Mouse (Mus musculus) liver, embryonic 14.5 days (tissue): Measurements from ENCODE around the gene Eml1. TPM values are rescaled to one million over a fixed set of nuclear protein-coding genes. Genes with fewer than 3 reads are reported as not detected.

Experiments used
- ATAC-seq: fragments of 200-750 bp; cut with Nextera tagmentation; 2 replicates; pipeline ENCODE4 v1.8.0; 2017; ENCODE audit warnings: moderate number of reproducible peaks, mild to moderate bottlenecking, moderate library complexity; ENCODE audit not compliant: insufficient read depth
- DNase-seq, 3 experiments: peaks; one replicate each; pipeline ENCODE4 v3.0.0-alpha.2; 2012 to 2013; ENCODE audit warnings: low read depth in 3 of 3, low spot score in 3 of 3
- H3K27ac ChIP-seq: fragments of 300-500 bp; sonication (generic); 2 replicates; pipeline ENCODE4 v1.5.1; 2014; ENCODE audit warnings: moderate library complexity, mild to moderate bottlenecking, control low read depth, inconsistent platforms
- H3K27me3 ChIP-seq: fragments of 300-500 bp; sonication (generic); 2 replicates; pipeline ENCODE4 v1.6.1; 2014; ENCODE audit warnings: mild to moderate bottlenecking, low read length, moderate library complexity; ENCODE audit not compliant: control insufficient read depth, insufficient read depth
- H3K36me3 ChIP-seq: fragments of 300-500 bp; sonication (generic); replicated peaks from 2 replicates; pipeline ENCODE4 v1.6.1; 2014; ENCODE audit warnings: low read depth; ENCODE audit not compliant: control insufficient read depth, insufficient read depth
- H3K4me1 ChIP-seq, 2 experiments: fragments of 200-500 bp in 1 of 2; fragments of 300-500 bp in 1 of 2; sonication (generic) in 1 of 2; replicated peaks; 2 replicates each; pipeline ENCODE4 v1.6.1; 2012 to 2014; ENCODE audit warnings: antibody characterized with exemption in 1 of 2, inconsistent platforms in 1 of 2, low read length in 1 of 2; ENCODE audit not compliant: control insufficient read depth in 2 of 2, insufficient read depth in 2 of 2
- H3K4me2 ChIP-seq: fragments of 300-500 bp; sonication (generic); 2 replicates; pipeline ENCODE4 v1.6.1; 2014; ENCODE audit warnings: low read depth, mild to moderate bottlenecking, control low read depth, moderate library complexity
- H3K4me3 ChIP-seq, 2 experiments: fragments of 200-500 bp in 1 of 2; fragments of 300-500 bp in 1 of 2; sonication (generic) in 1 of 2; 2 replicates each; pipeline ENCODE4 v1.5.1; 2012 to 2014; ENCODE audit warnings: low read depth in 2 of 2, low read length in 2 of 2, mild to moderate bottlenecking in 2 of 2, control low read depth in 1 of 2, inconsistent platforms in 1 of 2, moderate library complexity in 1 of 2; ENCODE audit not compliant: insufficient read depth in 1 of 2
- H3K9ac ChIP-seq: fragments of 300-500 bp; sonication (generic); replicated peaks from 2 replicates; pipeline ENCODE4 v1.6.1; 2014; ENCODE audit warnings: mild to moderate bottlenecking, control low read depth, moderate library complexity
- H3K9me3 ChIP-seq: fragments of 300-500 bp; sonication (generic); 2 replicates; pipeline ENCODE4 v1.6.1; 2016; ENCODE audit warnings: low read length, mixed read lengths; ENCODE audit not compliant: control insufficient read depth
- CTCF ChIP-seq: IDR thresholded peaks from 2 replicates; pipeline ENCODE4 v1.5.1; 2016; ENCODE audit warnings: antibody characterized with exemption, low read depth, control low read depth
- EP300 ChIP-seq: IDR thresholded peaks from 2 replicates; pipeline ENCODE4 v1.6.1; 2016; ENCODE audit warnings: antibody characterized with exemption, low read depth
- WGBS: fragments of 180-500 bp; shearing (Covaris S2); extraction: QIAGEN DNeasy Blood & Tissue Kit; methylation state at CpG from one replicate; pipeline ENCODE4 v1.1.7; 2014; ENCODE audit not compliant: insufficient replicate concordance; 5-methylcytosine and 5-hydroxymethylcytosine counted together
- polyA plus RNA-seq, 2 experiments: library from polyadenylated mRNA; depleted of rRNA in 1 of 2; stranded (reverse) in 1 of 2; unstranded in 1 of 2; fragments of >200 nt; fragmentation: Nextera tagmentation in 1 of 2; extraction: Ambion mirVana in 1 of 2; gene quantifications; 2 replicates each; pipeline versions ENCODE4 v1.2.1 to v1.2.3; 2012 to 2014

Gene Eml1
- polyA plus RNA-seq, 2 experiments = 2.5 to 3.3 TPM

- H3K27ac ChIP-seq = no peak overlapping the region
- no peak overlapping the region for H3K9ac ChIP-seq
- H3K4me1 ChIP-seq = no peaks in the 10 kb centered on the region; a peak in 1 of 4 replicates
- H3K4me3 ChIP-seq = no peak overlapping the region
- no peaks in the 10 kb centered on the region for H3K36me3 ChIP-seq
- no peak overlapping the region for H3K4me2 ChIP-seq
- DNase-seq (no peak), ATAC-seq (no peak)
- no peak for TF ChIP-seq EP300
- TF ChIP-seq CTCF = no peak
- H3K9me3 ChIP-seq = no peaks in the 10 kb centered on the region
- H3K27me3 ChIP-seq = peaks cover 32% of the 10 kb centered on the region
These were observed 48.8 kb downstream of the Eml1 start for GRCm38 (mm10) chr12:108419570-108419969.

GRCm38 (mm10) chr12:108421477-108421876 is 50.7 kb downstream of the Eml1 start:
- TF ChIP-seq EP300 (no peak), CTCF (no peak)
- no peak overlapping the region for H3K27ac ChIP-seq
- H3K9me3 ChIP-seq = no peaks in the 10 kb centered on the region
- ATAC-seq (no peak), DNase-seq (no peak)
- H3K36me3 ChIP-seq = no peaks in the 10 kb centered on the region
- H3K4me3 ChIP-seq = no peak overlapping the region
- peaks cover 32% of the 10 kb centered on the region for H3K27me3 ChIP-seq
- 20% methylated on average over 1 of the region's 1 CpGs for WGBS
- H3K4me2 ChIP-seq = no peak overlapping the region
- H3K9ac ChIP-seq = no peak overlapping the region
- H3K4me1 ChIP-seq = no peaks in the 10 kb centered on the region; a peak in 1 of 4 replicates

GRCm38 (mm10) chr12:108422495-108422857 is 51.7 kb downstream of the Eml1 start:
- no peak for ATAC-seq

GRCm38 (mm10) chr12:108422858-108423631 is 52.3 kb downstream of the Eml1 start:
- DNase-seq = peak in 1 of 3 experiments; percentile 14
- H3K27ac ChIP-seq = no peak overlapping the region
- H3K9me3 ChIP-seq = no peaks in the 10 kb centered on the region
- H3K4me3 ChIP-seq = peak overlapping the region; percentile 43 to 49
- peak overlapping the region; percentile 45 for H3K4me2 ChIP-seq
- peak; percentile 47; the same call in 1 of the 2 replicates for ATAC-seq
- under 1% methylated on average over 82 of the region's 90 CpGs for WGBS
- H3K27me3 ChIP-seq = peaks cover 32% of the 10 kb centered on the region
- H3K9ac ChIP-seq = no peak overlapping the region
- H3K36me3 ChIP-seq = no peaks in the 10 kb centered on the region
- no peak for TF ChIP-seq CTCF
- no peak for TF ChIP-seq EP300
- no peaks in the 10 kb centered on the region; a peak in 1 of 4 replicates for H3K4me1 ChIP-seq

More at GRCm38 (mm10) chr12:108422495-108422857, 51.7 kb downstream of the Eml1 start:
- H3K27me3 ChIP-seq = peaks cover 32% of the 10 kb centered on the region
- no peak overlapping the region for H3K27ac ChIP-seq
- DNase-seq = no peak
- no peak overlapping the region for H3K9ac ChIP-seq
- H3K4me2 ChIP-seq = peak overlapping the region; percentile 45
- H3K36me3 ChIP-seq = no peaks in the 10 kb centered on the region
- H3K9me3 ChIP-seq = no peaks in the 10 kb centered on the region
- TF ChIP-seq EP300 (no peak), CTCF (no peak)
- H3K4me3 ChIP-seq = peak overlapping the region; percentile 31 to 49; a peak in 3 of 4 replicates
- 3% methylated on average over 14 of the region's 14 CpGs for WGBS
- no peaks in the 10 kb centered on the region; a peak in 1 of 4 replicates for H3K4me1 ChIP-seq

- Histone ChIP-seq H3K27ac (no peak overlapping the region), H3K4me3 (no peak overlapping the region), H3K4me2 (no peak overlapping the region), H3K36me3 (no peaks in the 10 kb centered on the region), H3K4me1 (no peaks in the 10 kb centered on the region), H3K9ac (no peak overlapping the region), H3K9me3 (no peaks in the 10 kb centered on the region), H3K27me3 (no peaks in the 10 kb centered on the region)
- TF ChIP-seq CTCF (no peak), EP300 (no peak)
- 58% methylated on average over 3 of the region's 3 CpGs for WGBS
- DNase-seq (no peak), ATAC-seq (no peak)
These were observed 60.2 kb downstream of the Eml1 start for GRCm38 (mm10) chr12:108430964-108431363.
